Mouse (Mus musculus) retina, adult 2 months (tissue): ENCODE data around the gene Med20.

Experiments
- DNase-seq: peaks from one replicate; pipeline ENCODE4 v3.0.0-alpha.2; 2012; ENCODE audit warnings: low read depth, low spot score

The Med20 gene

GRCm38 (mm10) chr17:47610849-47611660 lies at the start of gene Med20, which contains the start of the genes Bysl and Gm20517:
TSS of gene Med20 (plus strand) at chr17:47611582.
TSS of gene Bysl (minus strand) at chr17:47611492.
TSS of gene Gm20517 (plus strand) at chr17:47611589.
- DNase-seq, result peak; percentile 95

- DNase-seq, result no peak
These were observed 48.5 kb upstream of the Med20 start for GRCm38 (mm10) chr17:47562875-47563274.

GRCm38 (mm10) chr17:47564612-47565011 lies 46.8 kb upstream of the Med20 start:
- DNase-seq, result no peak

- DNase-seq, result no peak
These were observed 45.2 kb upstream of the Med20 start for GRCm38 (mm10) chr17:47566133-47566532.

- DNase-seq, result no peak
These were observed 44.1 kb upstream of the Med20 start for GRCm38 (mm10) chr17:47567271-47567670.

GRCm38 (mm10) chr17:47568389-47568788 lies 43.0 kb upstream of the Med20 start:
- DNase-seq, result no peak

- no peak for DNase-seq
These were observed 42.3 kb upstream of the Med20 start for GRCm38 (mm10) chr17:47568951-47569527.

GRCm38 (mm10) chr17:47571621-47572020 lies 39.8 kb upstream of the Med20 start:
- no peak for DNase-seq

GRCm38 (mm10) chr17:47572436-47572835 lies 38.9 kb upstream of the Med20 start:
- DNase-seq, result no peak

- DNase-seq, result no peak
These were observed 37.4 kb upstream of the Med20 start for GRCm38 (mm10) chr17:47574028-47574427.

- no peak for DNase-seq
These were observed 36.6 kb upstream of the Med20 start for GRCm38 (mm10) chr17:47574830-47575229.

- no peak for DNase-seq
These were observed 32.7 kb upstream of the Med20 start for GRCm38 (mm10) chr17:47578655-47579054.

- no peak for DNase-seq
These were observed 30.4 kb upstream of the Med20 start for GRCm38 (mm10) chr17:47580962-47581361.

GRCm38 (mm10) chr17:47588517-47588916 lies 22.9 kb upstream of the Med20 start:
- DNase-seq, result no peak

- DNase-seq, result no peak
These were observed 20.3 kb upstream of the Med20 start for GRCm38 (mm10) chr17:47591073-47591472.

- peak; percentile 80 for DNase-seq
These were observed 18.0 kb upstream of the Med20 start for GRCm38 (mm10) chr17:47593215-47593853.

GRCm38 (mm10) chr17:47593854-47594182 lies 17.6 kb upstream of the Med20 start:
- DNase-seq, result no peak

GRCm38 (mm10) chr17:47594183-47594968 lies 17.0 kb upstream of the Med20 start:
- DNase-seq, result no peak

- no peak for DNase-seq
These were observed 16.5 kb upstream of the Med20 start for GRCm38 (mm10) chr17:47594969-47595247.

- DNase-seq, result no peak
These were observed 15.9 kb upstream of the Med20 start for GRCm38 (mm10) chr17:47595248-47596161.
